Mouse (Mus musculus): ENCODE results near the gene Irgm2. TPM values are rescaled to one million over a fixed set of nuclear protein-coding genes. Genes with fewer than 3 reads are reported as not detected.
"Not testable (repeated sequence)": the region's sequence is repeated elsewhere in the genome, so short reads cannot be mapped to it uniquely, and the experiment has no call there.

The Irgm2 gene
- total and polyA plus RNA-seq, 2 experiments from 2014 or later, result 0.70 to 2.3 TPM

DNA sequence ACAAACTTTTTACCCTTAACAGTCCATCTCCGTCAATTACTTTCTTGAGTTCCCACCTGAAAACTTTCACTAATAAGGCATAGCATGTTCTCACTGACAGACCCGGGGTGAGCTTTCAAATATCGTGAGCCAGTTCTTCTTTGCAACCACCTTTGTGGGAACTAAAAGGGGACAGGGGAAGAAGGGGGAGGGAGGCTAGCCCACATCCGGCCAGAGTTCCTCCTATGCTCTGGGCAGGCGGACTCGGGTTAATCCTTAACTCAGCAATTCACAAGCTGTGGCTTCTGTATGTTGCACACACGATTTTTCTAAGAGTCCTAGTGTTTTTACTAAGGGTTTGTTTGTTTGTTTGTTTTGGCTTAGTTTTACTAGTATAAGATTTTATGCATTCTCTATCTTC lies 24.9 kb downstream of the Irgm2 start:
- ATAC-seq, result no peak
- WGBS, result 61% methylated on average over 7 of the region's 7 CpGs
- TF ChIP-seq CTCF (IDR thresholded peaks at IDR 0.05; ENCODE audit: low read depth), result no peak
- no peak overlapping the region for H3K4me2 ChIP-seq (ENCODE audit: low read depth)
- DNase-seq, result no peak
- H3K27me3 ChIP-seq (ENCODE audit: insufficient read depth, low read length), result no peaks in the 10 kb centered on the region
- no peaks in the 10 kb centered on the region for H3K36me3 ChIP-seq (ENCODE audit: insufficient read depth)
- H3K9me3 ChIP-seq (ENCODE audit: low read length), result no peaks in the 10 kb centered on the region
- no peak overlapping the region for H3K4me3 ChIP-seq (ENCODE audit: low read depth, low read length)
- no peak overlapping the region for H3K9ac ChIP-seq
- no peaks in the 10 kb centered on the region for H3K4me1 ChIP-seq (ENCODE audit: insufficient read depth)
- no peak overlapping the region for H3K27ac ChIP-seq (ENCODE audit: low read depth, low read length)

DNA sequence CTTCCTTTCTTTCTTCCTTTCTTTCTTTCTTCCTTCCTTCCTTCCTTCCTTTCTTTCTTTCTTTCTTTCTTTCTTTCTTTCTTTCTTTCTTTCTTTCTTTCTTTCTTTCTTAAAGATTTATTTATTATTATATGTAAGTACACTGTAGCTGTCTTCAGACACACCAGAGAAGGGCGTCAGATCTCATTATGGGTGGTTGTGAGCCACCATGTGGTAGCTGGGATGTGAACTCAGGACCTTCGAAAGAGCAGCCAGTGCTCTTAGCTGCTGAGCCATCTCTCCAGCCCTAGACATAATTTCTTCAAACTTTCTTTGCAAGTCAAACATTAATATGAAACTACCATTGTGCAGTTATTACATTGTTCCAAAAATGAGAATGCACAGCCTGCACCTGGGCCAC lies 25.5 kb downstream of the Irgm2 start:
- H3K4me1 ChIP-seq (ENCODE audit: insufficient read depth); H3K4me2 ChIP-seq (ENCODE audit: low read depth); H3K27ac ChIP-seq (ENCODE audit: low read depth, low read length); H3K9ac ChIP-seq; DNase-seq; ATAC-seq; H3K36me3 ChIP-seq (ENCODE audit: insufficient read depth); H3K4me3 ChIP-seq (ENCODE audit: low read depth, low read length); H3K27me3 ChIP-seq (ENCODE audit: insufficient read depth, low read length); H3K9me3 ChIP-seq (ENCODE audit: low read length): not testable (repeated sequence)
- 80% methylated on average over 2 of the region's 2 CpGs for WGBS

DNA sequence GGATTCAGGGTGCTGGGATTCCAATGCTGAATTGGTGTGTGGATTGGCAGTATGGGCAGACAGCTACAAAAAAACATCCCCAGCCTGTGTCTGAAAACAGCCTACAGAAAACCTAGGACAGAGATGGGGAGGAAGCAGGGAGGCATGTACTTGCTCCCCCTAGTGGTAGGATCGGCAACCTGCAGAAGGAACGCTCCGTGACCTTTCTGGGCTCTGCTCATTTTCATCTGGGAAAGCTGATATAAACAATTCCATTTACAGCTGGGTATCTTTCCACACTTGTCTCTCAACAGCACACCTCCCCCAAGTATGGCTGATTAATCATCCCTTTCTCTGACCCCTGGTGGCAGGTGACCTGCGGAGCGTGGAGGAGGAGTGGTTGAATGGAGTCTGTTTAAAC lies 26.2 kb downstream of the Irgm2 start:
- no peaks in the 10 kb centered on the region for H3K27me3 ChIP-seq (ENCODE audit: insufficient read depth, low read length)
- no peak overlapping the region for H3K4me2 ChIP-seq (ENCODE audit: low read depth)
- H3K27ac ChIP-seq (ENCODE audit: low read depth, low read length), result no peak overlapping the region
- no peaks in the 10 kb centered on the region for H3K9me3 ChIP-seq (ENCODE audit: low read length)
- H3K4me3 ChIP-seq (ENCODE audit: low read depth, low read length), result no peak overlapping the region
- H3K36me3 ChIP-seq (ENCODE audit: insufficient read depth), result no peaks in the 10 kb centered on the region
- WGBS, result 13% methylated on average over 5 of the region's 5 CpGs
- peak; percentile 89 for TF ChIP-seq CTCF (IDR thresholded peaks at IDR 0.05; ENCODE audit: low read depth)
- 0 out of 2 replicates have a peak, but pooled peaks have one; percentile 12 for ATAC-seq
- H3K9ac ChIP-seq, result no peak overlapping the region
- peak; percentile 58 for DNase-seq
- no peaks in the 10 kb centered on the region for H3K4me1 ChIP-seq (ENCODE audit: insufficient read depth)

DNA sequence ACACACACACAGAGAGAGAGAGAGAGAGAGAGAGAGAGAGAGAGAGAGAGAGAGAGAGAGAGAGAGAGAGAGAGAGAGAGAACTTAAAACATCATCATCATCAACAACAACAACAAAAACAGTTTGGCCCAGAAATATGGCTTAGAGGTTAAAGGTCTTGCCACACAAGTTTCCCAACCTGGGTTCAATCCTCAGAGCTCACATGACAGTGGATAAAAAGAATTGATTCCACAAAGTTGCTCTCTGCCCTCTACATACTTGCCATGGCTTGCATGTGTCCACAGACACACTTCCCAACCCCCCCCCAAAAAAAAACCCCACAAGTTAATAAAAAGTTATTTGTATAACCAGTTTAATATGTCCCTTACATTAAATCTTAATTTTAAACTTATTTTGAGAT lies 27.0 kb downstream of the Irgm2 start:
- no peak overlapping the region for H3K4me2 ChIP-seq (ENCODE audit: low read depth)
- no peak overlapping the region for H3K27ac ChIP-seq (ENCODE audit: low read depth, low read length)
- no peak for DNase-seq
- no peaks in the 10 kb centered on the region for H3K27me3 ChIP-seq (ENCODE audit: insufficient read depth, low read length)
- no peak for TF ChIP-seq CTCF (IDR thresholded peaks at IDR 0.05; ENCODE audit: low read depth)
- H3K36me3 ChIP-seq (ENCODE audit: insufficient read depth), result no peaks in the 10 kb centered on the region
- no peaks in the 10 kb centered on the region for H3K4me1 ChIP-seq (ENCODE audit: insufficient read depth)
- H3K4me3 ChIP-seq (ENCODE audit: low read depth, low read length), result no peak overlapping the region
- ATAC-seq, result no peak
- H3K9me3 ChIP-seq (ENCODE audit: low read length), result no peaks in the 10 kb centered on the region
- no peak overlapping the region for H3K9ac ChIP-seq

DNA sequence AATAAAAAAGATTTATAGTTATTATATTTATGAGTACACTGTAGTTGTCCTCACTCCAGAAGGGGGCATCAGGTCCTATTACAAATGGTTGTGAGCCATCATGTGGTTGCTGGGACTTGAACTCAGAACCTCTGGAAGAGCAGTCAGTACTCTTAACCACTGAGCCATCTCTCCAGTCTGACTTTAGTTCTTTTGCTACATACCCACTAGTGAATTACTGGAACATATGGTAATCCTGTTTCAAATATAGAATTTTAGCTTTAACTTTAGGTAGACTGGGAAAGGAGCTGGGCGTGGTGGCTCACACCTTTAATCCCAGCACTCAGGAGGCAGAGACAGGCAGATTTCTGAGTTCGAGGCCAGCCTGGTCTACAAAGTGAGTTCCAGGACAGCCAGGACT lies 28.6 kb downstream of the Irgm2 start:
- 98% methylated on average over 2 of the region's 2 CpGs for WGBS
- not testable (repeated sequence) for H3K4me3 ChIP-seq (ENCODE audit: low read depth, low read length); H3K9me3 ChIP-seq (ENCODE audit: low read length); H3K9ac ChIP-seq; H3K27me3 ChIP-seq (ENCODE audit: insufficient read depth, low read length); ATAC-seq; H3K27ac ChIP-seq (ENCODE audit: low read depth, low read length); H3K4me1 ChIP-seq (ENCODE audit: insufficient read depth); DNase-seq; H3K36me3 ChIP-seq (ENCODE audit: insufficient read depth); H3K4me2 ChIP-seq (ENCODE audit: low read depth)

DNA sequence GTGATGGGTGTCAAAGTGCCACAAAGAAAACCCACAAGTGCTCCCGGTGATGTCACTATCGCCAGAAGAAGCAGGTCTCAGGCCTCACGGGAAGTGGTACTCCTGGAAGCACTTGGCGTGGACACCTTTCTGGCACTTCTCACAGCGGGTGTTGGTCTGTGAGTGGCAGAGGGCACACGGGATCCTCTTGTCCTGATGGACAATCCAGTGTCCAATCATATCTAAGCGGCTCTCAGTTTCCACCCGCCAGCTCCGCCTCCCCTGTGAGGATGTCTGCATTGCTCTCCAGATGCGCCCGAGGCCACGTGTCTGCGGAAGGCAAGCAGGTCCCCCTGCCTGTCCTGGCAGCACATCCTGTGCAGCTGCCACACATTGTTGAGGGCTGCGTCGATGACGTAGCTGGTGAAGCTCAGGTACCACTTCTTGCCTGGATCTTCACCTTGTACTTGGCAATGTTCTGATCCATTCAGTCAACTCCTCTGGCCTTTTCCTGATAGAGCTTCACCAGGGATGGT lies 31.0 kb downstream of the Irgm2 start:
- no peak overlapping the region for H3K4me2 ChIP-seq (ENCODE audit: low read depth)
- no peak overlapping the region for H3K27ac ChIP-seq (ENCODE audit: low read depth, low read length)
- WGBS, result 71% methylated on average over 16 of the region's 16 CpGs
- ATAC-seq, result no peak
- H3K9ac ChIP-seq, result no peak overlapping the region
- TF ChIP-seq CTCF (IDR thresholded peaks at IDR 0.05; ENCODE audit: low read depth), result no peak
- no peaks in the 10 kb centered on the region for H3K4me1 ChIP-seq (ENCODE audit: insufficient read depth)
- no peaks in the 10 kb centered on the region for H3K27me3 ChIP-seq (ENCODE audit: insufficient read depth, low read length)
- no peaks in the 10 kb centered on the region for H3K9me3 ChIP-seq (ENCODE audit: low read length)
- no peak for DNase-seq
- no peaks in the 10 kb centered on the region for H3K36me3 ChIP-seq (ENCODE audit: insufficient read depth)
- H3K4me3 ChIP-seq (ENCODE audit: low read depth, low read length), result no peak overlapping the region

DNA sequence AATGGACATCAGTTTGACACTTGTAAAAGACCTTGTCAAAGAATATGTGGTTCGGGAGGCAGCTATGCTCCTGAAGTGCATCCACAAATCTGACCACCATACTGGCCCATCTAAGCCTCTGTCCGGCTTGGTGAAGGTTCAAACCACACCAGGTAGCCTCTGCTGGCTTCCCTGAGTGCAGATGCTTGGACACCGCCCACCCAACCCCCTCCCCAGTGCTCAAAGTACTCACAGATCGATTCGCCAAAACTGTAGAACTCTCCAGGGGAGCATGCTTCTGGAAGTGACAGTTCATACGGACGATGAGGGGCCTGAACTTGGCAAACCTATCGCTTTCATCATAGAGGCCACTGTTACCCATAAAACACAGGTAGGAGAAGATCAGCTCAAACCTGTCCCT lies 31.7 kb downstream of the Irgm2 start:
- Histone ChIP-seq H3K4me3 (ENCODE audit: low read depth, low read length) (no peak overlapping the region), H3K9me3 (ENCODE audit: low read length) (no peaks in the 10 kb centered on the region), H3K9ac (no peak overlapping the region), H3K4me1 (ENCODE audit: insufficient read depth) (no peaks in the 10 kb centered on the region), H3K27me3 (ENCODE audit: insufficient read depth, low read length) (no peaks in the 10 kb centered on the region), H3K27ac (ENCODE audit: low read depth, low read length) (no peak overlapping the region), H3K4me2 (ENCODE audit: low read depth) (no peak overlapping the region), H3K36me3 (ENCODE audit: insufficient read depth) (no peaks in the 10 kb centered on the region)
- ATAC-seq, result no peak
- no peak for DNase-seq
- TF ChIP-seq CTCF (IDR thresholded peaks at IDR 0.05; ENCODE audit: low read depth), result no peak
- WGBS, result 90% methylated on average over 8 of the region's 8 CpGs

DNA sequence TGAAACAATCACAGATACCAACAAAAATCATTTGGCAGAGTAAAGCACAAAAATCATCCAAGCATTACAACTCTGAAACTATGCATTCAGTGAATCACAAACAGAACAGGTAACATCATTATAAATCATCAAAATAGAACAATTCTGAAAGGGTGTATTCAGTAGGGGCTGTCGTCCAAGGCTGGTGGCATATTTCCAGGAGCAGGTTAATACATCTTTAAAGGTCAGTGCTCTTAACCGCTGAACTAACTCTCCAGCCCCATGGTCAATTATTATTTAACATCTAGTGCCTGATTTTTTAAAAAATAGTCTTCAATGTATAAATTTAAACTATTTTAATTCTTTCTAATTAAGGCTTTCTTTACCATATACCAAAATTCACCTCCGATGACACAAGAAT lies 35.1 kb downstream of the Irgm2 start:
- H3K4me2 ChIP-seq (ENCODE audit: low read depth); H3K9ac ChIP-seq; H3K27me3 ChIP-seq (ENCODE audit: insufficient read depth, low read length); H3K27ac ChIP-seq (ENCODE audit: low read depth, low read length); H3K36me3 ChIP-seq (ENCODE audit: insufficient read depth); DNase-seq; ATAC-seq; H3K4me1 ChIP-seq (ENCODE audit: insufficient read depth); H3K9me3 ChIP-seq (ENCODE audit: low read length); H3K4me3 ChIP-seq (ENCODE audit: low read depth, low read length): not testable (repeated sequence)
- 73% methylated on average over 3 of the region's 3 CpGs for WGBS
